Mouse (Mus musculus): ENCODE data around the gene Lhb. TPM values are rescaled to one million over a fixed set of nuclear protein-coding genes. Genes with fewer than 3 reads are reported as not detected.

Lhb gene
- polyA plus RNA-seq, 1 experiment from 2014 or later: not detected

GRCm38 (mm10) chr7:45419859-45420614 lies 583 bp upstream of the Lhb start:
- H3K4me3 ChIP-seq: peak overlapping the region; percentile 20; the same call in 1 of the 2 replicates
- H3K27ac ChIP-seq: 0 out of 2 replicates have a peak overlapping the region, but pooled peaks have one; percentile 10
- peaks cover 30% of the 10 kb centered on the region for H3K4me1 ChIP-seq
- 9% methylated on average over 27 of the region's 27 CpGs for WGBS
- H3K9me3 ChIP-seq (replicated peaks): no peaks in the 10 kb centered on the region
- H3K27me3 ChIP-seq (ENCODE audit: low read depth, poor library complexity, severe bottlenecking): peaks cover 72% of the 10 kb centered on the region
- peak; percentile 61 for DNase-seq (ENCODE audit: low spot score)
- H3K36me3 ChIP-seq: peaks cover 47% of the 10 kb centered on the region

GRCm38 (mm10) chr7:45421194-45421593 lies 574 bp downstream of the Lhb start:
- DNase-seq (ENCODE audit: low spot score): no peak
- no peaks in the 10 kb centered on the region for H3K9me3 ChIP-seq (replicated peaks)
- H3K4me3 ChIP-seq: no peak overlapping the region
- peaks cover 58% of the 10 kb centered on the region for H3K36me3 ChIP-seq
- 91% methylated on average over 14 of the region's 14 CpGs for WGBS
- H3K27ac ChIP-seq: no peak overlapping the region
- peaks cover 61% of the 10 kb centered on the region for H3K27me3 ChIP-seq (ENCODE audit: low read depth, poor library complexity, severe bottlenecking)
- H3K4me1 ChIP-seq: peaks cover 22% of the 10 kb centered on the region

- DNase-seq (ENCODE audit: low spot score): no peak
- Histone ChIP-seq H3K27ac (no peak overlapping the region), H3K27me3 (ENCODE audit: low read depth, poor library complexity, severe bottlenecking) (peaks cover 7% of the 10 kb centered on the region), H3K4me3 (no peak overlapping the region), H3K4me1 (no peaks in the 10 kb centered on the region), H3K36me3 (peaks cover 100% of the 10 kb centered on the region), H3K9me3 (replicated peaks) (no peaks in the 10 kb centered on the region)
- WGBS: 95% methylated on average over 8 of the region's 8 CpGs
Measured at GRCm38 (mm10) chr7:45426556-45426955, 5.9 kb downstream of the Lhb start.

GRCm38 (mm10) chr7:45433835-45434202 lies 13.2 kb downstream of the Lhb start:
- Histone ChIP-seq H3K4me1 (peaks cover 52% of the 10 kb centered on the region), H3K36me3 (peaks cover 41% of the 10 kb centered on the region), H3K27me3 (ENCODE audit: low read depth, poor library complexity, severe bottlenecking) (no peaks in the 10 kb centered on the region), H3K4me3 (peak overlapping the region; percentile 78), H3K9me3 (replicated peaks) (no peaks in the 10 kb centered on the region), H3K27ac (peak overlapping the region; percentile 88)
- DNase-seq (ENCODE audit: low spot score): no peak
- under 1% methylated on average over 7 of the region's 7 CpGs for WGBS

- no peaks in the 10 kb centered on the region for H3K27me3 ChIP-seq (ENCODE audit: low read depth, poor library complexity, severe bottlenecking)
- peak; percentile 100 for DNase-seq (ENCODE audit: low spot score)
- H3K36me3 ChIP-seq: peaks cover 38% of the 10 kb centered on the region
- no peaks in the 10 kb centered on the region for H3K9me3 ChIP-seq (replicated peaks)
- H3K4me1 ChIP-seq: peaks cover 52% of the 10 kb centered on the region
- WGBS: under 1% methylated on average over 45 of the region's 45 CpGs
- peak within 1 kb of the TSS; percentile 88 for H3K27ac ChIP-seq
- H3K4me3 ChIP-seq: peak within 1 kb of the TSS; percentile 78
Measured at GRCm38 (mm10) chr7:45434203-45435015, 13.8 kb downstream of the Lhb start, which contains the start of gene Gys1. Gene Gys1 (plus strand): TSS chr7:45434844.

GRCm38 (mm10) chr7:45435038-45435437 lies 14.4 kb downstream of the Lhb start:
- peak overlapping the region; percentile 78 for H3K4me3 ChIP-seq
- no peaks in the 10 kb centered on the region for H3K27me3 ChIP-seq (ENCODE audit: low read depth, poor library complexity, severe bottlenecking)
- H3K4me1 ChIP-seq: peaks cover 52% of the 10 kb centered on the region
- no peaks in the 10 kb centered on the region for H3K9me3 ChIP-seq (replicated peaks)
- peak overlapping the region; percentile 88 for H3K27ac ChIP-seq
- WGBS: 2% methylated on average over 16 of the region's 16 CpGs
- DNase-seq (ENCODE audit: low spot score): no peak
- H3K36me3 ChIP-seq: peaks cover 38% of the 10 kb centered on the region

GRCm38 (mm10) chr7:45436444-45436843 lies 15.8 kb downstream of the Lhb start:
- Histone ChIP-seq H3K27ac (no peak overlapping the region; the same call in 1 of the 2 replicates), H3K27me3 (ENCODE audit: low read depth, poor library complexity, severe bottlenecking) (no peaks in the 10 kb centered on the region), H3K4me3 (peak overlapping the region; percentile 35; the same call in 1 of the 2 replicates), H3K36me3 (peaks cover 38% of the 10 kb centered on the region), H3K9me3 (replicated peaks) (no peaks in the 10 kb centered on the region), H3K4me1 (peaks cover 52% of the 10 kb centered on the region)
- WGBS: 93% methylated on average over 5 of the region's 5 CpGs
- no peak for DNase-seq (ENCODE audit: low spot score)

- Histone ChIP-seq H3K4me3 (peak overlapping the region; percentile 35), H3K27ac (peak overlapping the region; percentile 75), H3K9me3 (replicated peaks) (no peaks in the 10 kb centered on the region), H3K4me1 (peaks cover 52% of the 10 kb centered on the region), H3K27me3 (ENCODE audit: low read depth, poor library complexity, severe bottlenecking) (no peaks in the 10 kb centered on the region), H3K36me3 (peaks cover 35% of the 10 kb centered on the region)
- DNase-seq (ENCODE audit: low spot score): peak; percentile 39
- WGBS: 20% methylated on average over 6 of the region's 6 CpGs
Measured at GRCm38 (mm10) chr7:45437046-45437445, 16.4 kb downstream of the Lhb start.

- 13% methylated on average over 19 of the region's 19 CpGs for WGBS
- DNase-seq (ENCODE audit: low spot score): peak; percentile 57
- no peaks in the 10 kb centered on the region for H3K9me3 ChIP-seq (replicated peaks)
Measured at GRCm38 (mm10) chr7:45437521-45438276, 17.1 kb downstream of the Lhb start, which contains the start of gene Ruvbl2. Gene Ruvbl2 (minus strand): TSS chr7:45438096.

GRCm38 (mm10) chr7:45443526-45444420 lies 23.2 kb downstream of the Lhb start:
- DNase-seq (ENCODE audit: low spot score): no peak
- Histone ChIP-seq H3K27ac (no peak overlapping the region), H3K4me1 (peaks cover 2% of the 10 kb centered on the region; the same call in 1 of the 2 replicates), H3K36me3 (peaks cover 83% of the 10 kb centered on the region), H3K4me3 (no peak overlapping the region), H3K27me3 (ENCODE audit: low read depth, poor library complexity, severe bottlenecking) (no peaks in the 10 kb centered on the region), H3K9me3 (replicated peaks) (no peaks in the 10 kb centered on the region)
- WGBS: 85% methylated on average over 22 of the region's 22 CpGs

More at GRCm38 (mm10) chr7:45437521-45438276, 17.1 kb downstream of the Lhb start, which contains the start of gene Ruvbl2:
- Histone ChIP-seq H3K4me1 (peaks cover 48% of the 10 kb centered on the region), H3K27ac (peak within 1 kb of the TSS; percentile 75), H3K27me3 (ENCODE audit: low read depth, poor library complexity, severe bottlenecking) (no peaks in the 10 kb centered on the region), H3K36me3 (peaks cover 34% of the 10 kb centered on the region), H3K4me3 (peak within 1 kb of the TSS; percentile 35)

GRCm38 (mm10) chr7:45446589-45446988 lies 26.0 kb downstream of the Lhb start:
- no peak overlapping the region for H3K27ac ChIP-seq
- no peaks in the 10 kb centered on the region for H3K27me3 ChIP-seq (ENCODE audit: low read depth, poor library complexity, severe bottlenecking)
- peaks cover 76% of the 10 kb centered on the region for H3K36me3 ChIP-seq
- DNase-seq (ENCODE audit: low spot score): no peak
- H3K4me1 ChIP-seq: peaks cover 2% of the 10 kb centered on the region; the same call in 1 of the 2 replicates
- H3K9me3 ChIP-seq (replicated peaks): no peaks in the 10 kb centered on the region
- H3K4me3 ChIP-seq: no peak overlapping the region
